Mouse (Mus musculus) ES-E14 (cell line): ENCODE results near the gene Gm49395.

ENCODE experiments used
- CHD2 ChIP-seq: IDR thresholded peaks from 2 replicates; pipeline ENCODE4 v1.6.1; 2014; ENCODE audit warnings: mild to moderate bottlenecking, low read depth, low read length, inconsistent platforms
- HCFC1 ChIP-seq: IDR thresholded peaks from 2 replicates; pipeline ENCODE4 v1.6.1; 2012; ENCODE audit warnings: low read length, inconsistent platforms, borderline replicate concordance; ENCODE audit not compliant: insufficient read depth
- MAFK ChIP-seq: IDR thresholded peaks from 2 replicates; pipeline ENCODE4 v1.6.1; 2014; ENCODE audit warnings: mild to moderate bottlenecking, low read depth, low read length, inconsistent platforms; ENCODE audit not compliant: insufficient read depth
- ZC3H11A ChIP-seq: IDR thresholded peaks from 2 replicates; pipeline ENCODE4 v1.6.1; 2012; ENCODE audit warnings: low read depth, mild to moderate bottlenecking, inconsistent platforms, low read length, borderline replicate concordance
- ZNF384 ChIP-seq: IDR thresholded peaks from 2 replicates; pipeline ENCODE4 v1.6.1; 2012; ENCODE audit warnings: low read depth, low read length, inconsistent platforms

DNA sequence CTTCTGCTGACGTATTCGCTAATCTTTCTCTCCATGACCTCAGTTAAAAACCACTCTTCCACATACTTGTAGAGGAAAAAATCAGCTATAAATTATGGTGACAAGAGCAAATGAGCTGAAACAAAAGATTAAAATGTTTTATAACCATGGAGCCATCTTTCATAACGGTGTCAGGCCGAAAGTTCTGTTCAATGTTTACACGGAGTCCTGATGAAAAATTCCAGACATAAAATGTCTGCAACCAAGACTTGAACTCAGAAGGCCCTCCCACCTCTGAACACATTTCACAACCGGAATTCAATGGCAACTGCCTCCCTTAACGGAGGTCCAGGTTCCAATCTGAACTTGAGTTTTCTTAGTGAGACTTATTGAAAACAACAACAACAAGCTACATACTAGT is 19.4 kb downstream of the Gm49395 start:
- TF ChIP-seq ZNF384 (no peak), CHD2 (no peak), HCFC1 (no peak), MAFK (no peak), ZC3H11A (no peak)
